Mouse (Mus musculus): ENCODE data around the gene Tbx3. TPM values are rescaled to one million over a fixed set of nuclear protein-coding genes. Genes with fewer than 3 reads are reported as not detected.
A peak's percentile ranks its signal among the peaks of the same experiment; 100 is the strongest.

Tbx3 gene
- polyA plus RNA-seq (2015; fragmentation: Nextera tagmentation; extraction: Ambion mirVana), result 15.8 and 16.5 TPM in 2 replicates

DNA sequence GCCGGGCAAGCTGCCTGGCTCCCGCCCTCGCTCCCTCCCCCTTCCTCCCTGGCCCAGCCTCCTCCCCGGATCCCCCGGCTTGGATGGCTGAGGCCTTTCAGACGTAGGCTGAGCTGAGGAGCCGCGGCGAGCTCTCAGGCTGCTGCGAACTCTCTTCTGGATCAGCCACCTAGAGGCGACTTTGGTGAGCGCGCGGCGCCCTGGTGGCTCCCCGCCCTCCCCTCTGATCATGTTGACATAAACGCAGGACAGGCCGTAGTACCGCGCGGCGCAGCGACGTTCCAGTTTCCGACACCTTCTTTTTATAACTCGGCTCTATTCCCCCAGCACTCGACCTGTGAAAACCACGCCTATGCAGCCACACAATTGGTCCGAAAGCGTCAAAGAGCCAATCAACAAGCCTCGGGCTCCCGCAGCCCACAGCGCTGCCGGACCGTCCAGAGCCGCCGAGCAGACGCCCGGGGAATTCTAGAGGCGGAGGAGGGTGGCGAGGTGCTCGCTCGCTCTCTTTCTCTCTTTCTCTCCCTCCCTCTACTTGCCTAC is at the start of gene Tbx3:
Gene Tbx3 (plus strand): TSS at position 104 of the 543 bp plus-strand sequence.
- Histone ChIP-seq H3K4me3 (replicated peaks; ENCODE audit: low read length) (peak within 1 kb of the TSS; percentile 58), H3K27ac (ENCODE audit: low read length) (peak within 1 kb of the TSS; percentile 94), H3K9me3 (replicated peaks; ENCODE audit: control insufficient read depth, low read length) (no peaks in the 10 kb centered on the region), H3K9ac (ENCODE audit: low read length) (peak within 1 kb of the TSS; percentile 76), H3K27me3 (ENCODE audit: control insufficient read depth, insufficient read depth, low read length) (peaks cover 58% of the 10 kb centered on the region), H3K36me3 (ENCODE audit: control insufficient read depth, insufficient read depth, low read length) (no peaks in the 10 kb centered on the region), H3K4me2 (ENCODE audit: low read depth, low read length) (peak within 1 kb of the TSS; percentile 88), H3K4me1 (ENCODE audit: control insufficient read depth, insufficient read depth, low read length) (peaks cover 10% of the 10 kb centered on the region)
- ATAC-seq (ENCODE audit: insufficient read depth, low FRiP score), result peak; percentile 96
- WGBS, result under 1% methylated on average over 42 of the region's 43 CpGs

DNA sequence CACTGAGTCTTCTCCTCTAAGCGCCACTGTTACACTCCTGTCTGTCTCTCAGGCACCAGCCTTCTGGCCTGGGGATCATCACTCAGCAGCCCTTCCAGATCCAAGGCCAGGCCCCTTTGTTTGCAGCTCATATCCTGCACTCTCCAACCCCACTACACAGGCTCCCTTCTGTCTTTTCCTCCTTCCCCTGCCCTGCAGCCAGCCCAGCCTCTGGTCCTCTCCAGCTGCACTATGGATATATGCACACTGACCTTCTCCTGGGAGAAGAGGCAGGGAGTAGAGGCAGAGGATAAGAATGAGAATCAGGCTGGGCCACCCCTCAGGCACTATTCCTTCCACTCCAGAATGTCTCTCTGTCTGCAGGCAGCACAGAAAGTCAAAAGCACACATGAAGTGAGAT is 48.4 kb upstream of the Tbx3 start:
- Histone ChIP-seq H3K36me3 (ENCODE audit: control insufficient read depth, insufficient read depth, low read length) (no peaks in the 10 kb centered on the region), H3K4me3 (replicated peaks; ENCODE audit: low read length) (no peak overlapping the region), H3K4me1 (ENCODE audit: control insufficient read depth, insufficient read depth, low read length) (peaks cover 12% of the 10 kb centered on the region), H3K9me3 (replicated peaks; ENCODE audit: control insufficient read depth, low read length) (no peaks in the 10 kb centered on the region), H3K4me2 (ENCODE audit: low read depth, low read length) (no peak overlapping the region), H3K27ac (ENCODE audit: low read length) (no peak overlapping the region), H3K9ac (ENCODE audit: low read length) (no peak overlapping the region), H3K27me3 (ENCODE audit: control insufficient read depth, insufficient read depth, low read length) (peaks cover 13% of the 10 kb centered on the region)
- 50% methylated on average over 1 of the region's 1 CpGs for WGBS
- ATAC-seq (ENCODE audit: insufficient read depth, low FRiP score), result no peak

DNA sequence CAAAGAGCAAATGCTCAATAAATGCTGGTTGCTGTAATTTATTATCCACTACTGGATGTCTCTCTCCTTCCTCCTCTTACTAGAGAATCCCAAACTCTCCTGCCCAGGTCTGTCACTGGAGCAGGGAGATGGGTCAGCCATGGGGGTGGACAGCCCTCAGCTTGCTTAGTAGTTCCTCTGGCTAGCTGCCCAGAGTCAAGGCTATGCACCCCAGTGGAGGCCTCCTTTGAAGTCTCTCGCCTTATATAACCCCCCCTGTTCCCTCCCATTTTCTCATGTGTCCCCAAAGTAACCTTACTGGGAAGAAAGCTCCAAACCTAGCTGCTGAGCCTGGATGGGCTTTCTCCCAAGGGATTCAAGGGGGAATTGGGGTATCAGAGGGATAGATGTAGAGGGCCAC is 45.9 kb upstream of the Tbx3 start:
- 24% methylated on average over 1 of the region's 1 CpGs for WGBS
- no peak for ATAC-seq (ENCODE audit: insufficient read depth, low FRiP score)
- no peak overlapping the region for H3K4me2 ChIP-seq (ENCODE audit: low read depth, low read length)
- no peaks in the 10 kb centered on the region for H3K9me3 ChIP-seq (replicated peaks; ENCODE audit: control insufficient read depth, low read length)
- no peak overlapping the region for H3K27ac ChIP-seq (ENCODE audit: low read length)
- no peak overlapping the region for H3K4me3 ChIP-seq (replicated peaks; ENCODE audit: low read length)
- H3K36me3 ChIP-seq (ENCODE audit: control insufficient read depth, insufficient read depth, low read length), result no peaks in the 10 kb centered on the region
- H3K4me1 ChIP-seq (ENCODE audit: control insufficient read depth, insufficient read depth, low read length), result peaks cover 14% of the 10 kb centered on the region
- no peak overlapping the region for H3K9ac ChIP-seq (ENCODE audit: low read length)
- peaks cover 25% of the 10 kb centered on the region for H3K27me3 ChIP-seq (ENCODE audit: control insufficient read depth, insufficient read depth, low read length)

DNA sequence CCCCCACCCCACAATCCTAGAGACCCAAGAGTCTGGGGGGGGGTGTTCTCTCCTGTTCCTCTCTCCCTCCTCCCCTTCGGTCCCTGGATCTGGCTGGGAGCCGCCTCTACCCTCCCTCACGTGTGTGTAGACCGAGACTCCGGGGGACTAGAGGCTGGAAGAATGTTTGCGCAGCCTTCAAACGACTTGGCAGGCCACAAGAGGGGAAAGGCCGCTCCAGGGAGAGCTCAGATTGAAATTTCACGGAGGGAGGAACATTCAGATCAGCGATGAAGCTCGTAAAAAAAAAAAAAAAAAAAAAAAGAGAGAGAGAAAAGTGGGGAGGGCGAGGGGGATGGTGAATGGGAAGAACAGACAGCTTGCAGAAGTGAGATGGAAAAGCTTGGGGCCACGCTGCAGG is 44.9 kb upstream of the Tbx3 start:
- Histone ChIP-seq H3K27ac (ENCODE audit: low read length) (no peak overlapping the region), H3K4me3 (replicated peaks; ENCODE audit: low read length) (no peak overlapping the region), H3K4me2 (ENCODE audit: low read depth, low read length) (no peak overlapping the region), H3K4me1 (ENCODE audit: control insufficient read depth, insufficient read depth, low read length) (peaks cover 9% of the 10 kb centered on the region), H3K27me3 (ENCODE audit: control insufficient read depth, insufficient read depth, low read length) (peaks cover 25% of the 10 kb centered on the region), H3K36me3 (ENCODE audit: control insufficient read depth, insufficient read depth, low read length) (no peaks in the 10 kb centered on the region), H3K9me3 (replicated peaks; ENCODE audit: control insufficient read depth, low read length) (no peaks in the 10 kb centered on the region), H3K9ac (ENCODE audit: low read length) (no peak overlapping the region; the same call in 1 of the 2 replicates)
- WGBS, result 7% methylated on average over 13 of the region's 13 CpGs
- ATAC-seq (ENCODE audit: insufficient read depth, low FRiP score), result no peak

DNA sequence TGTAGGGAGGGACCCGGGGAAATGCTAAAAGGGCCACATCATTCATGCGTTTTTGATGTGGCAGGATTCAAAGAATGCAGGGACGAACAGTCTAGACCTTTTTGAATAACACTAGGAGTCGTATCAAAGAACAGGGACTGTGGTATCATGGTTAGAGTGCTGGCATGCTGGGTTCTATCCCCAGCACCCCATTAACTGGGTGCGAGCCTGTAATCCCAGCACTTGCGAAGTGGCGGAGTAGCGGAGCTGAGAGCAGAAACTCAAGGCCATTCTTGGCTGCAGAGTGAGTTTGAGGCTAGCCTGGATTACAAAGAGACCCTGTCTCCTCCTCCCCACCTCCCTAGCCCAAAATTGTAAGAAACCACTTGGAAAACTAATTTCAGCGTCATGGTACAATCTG is 44.3 kb upstream of the Tbx3 start:
- no peak overlapping the region for H3K9ac ChIP-seq (ENCODE audit: low read length)
- no peak for ATAC-seq (ENCODE audit: insufficient read depth, low FRiP score)
- H3K4me2 ChIP-seq (ENCODE audit: low read depth, low read length), result no peak overlapping the region
- H3K4me3 ChIP-seq (replicated peaks; ENCODE audit: low read length), result no peak overlapping the region
- H3K9me3 ChIP-seq (replicated peaks; ENCODE audit: control insufficient read depth, low read length), result no peaks in the 10 kb centered on the region
- H3K4me1 ChIP-seq (ENCODE audit: control insufficient read depth, insufficient read depth, low read length), result peaks cover 9% of the 10 kb centered on the region
- 45% methylated on average over 9 of the region's 9 CpGs for WGBS
- H3K36me3 ChIP-seq (ENCODE audit: control insufficient read depth, insufficient read depth, low read length), result no peaks in the 10 kb centered on the region
- H3K27me3 ChIP-seq (ENCODE audit: control insufficient read depth, insufficient read depth, low read length), result peaks cover 25% of the 10 kb centered on the region
- H3K27ac ChIP-seq (ENCODE audit: low read length), result no peak overlapping the region

DNA sequence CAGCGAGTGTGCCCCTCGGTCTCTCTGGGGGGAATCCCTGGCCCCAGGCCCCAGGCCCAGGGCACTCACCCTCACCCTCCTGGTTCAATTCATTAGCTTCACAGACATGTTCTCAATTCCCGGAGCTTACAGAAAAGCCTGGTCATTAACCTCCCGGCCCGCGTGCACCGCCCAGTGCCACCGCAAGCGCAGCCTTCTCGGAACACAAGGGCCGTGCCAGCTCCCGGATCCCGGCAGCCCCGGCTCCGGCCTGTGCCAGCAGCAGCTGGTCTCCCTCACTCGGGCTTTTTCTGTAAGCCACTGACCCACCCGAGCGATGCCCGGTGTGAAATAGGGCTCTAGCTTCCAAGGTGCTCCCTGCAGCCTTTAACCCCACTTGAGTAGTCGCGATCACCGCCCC is 43.8 kb upstream of the Tbx3 start:
- no peak for ATAC-seq (ENCODE audit: insufficient read depth, low FRiP score)
- WGBS, result 16% methylated on average over 22 of the region's 22 CpGs
- Histone ChIP-seq H3K4me3 (replicated peaks; ENCODE audit: low read length) (peak overlapping the region; percentile 27), H3K4me1 (ENCODE audit: control insufficient read depth, insufficient read depth, low read length) (peaks cover 9% of the 10 kb centered on the region), H3K27ac (ENCODE audit: low read length) (no peak overlapping the region), H3K4me2 (ENCODE audit: low read depth, low read length) (peak overlapping the region; percentile 46), H3K9ac (ENCODE audit: low read length) (0 out of 2 replicates have a peak overlapping the region, but pooled peaks have one; percentile 39), H3K36me3 (ENCODE audit: control insufficient read depth, insufficient read depth, low read length) (no peaks in the 10 kb centered on the region), H3K27me3 (ENCODE audit: control insufficient read depth, insufficient read depth, low read length) (peaks cover 25% of the 10 kb centered on the region), H3K9me3 (replicated peaks; ENCODE audit: control insufficient read depth, low read length) (no peaks in the 10 kb centered on the region)

DNA sequence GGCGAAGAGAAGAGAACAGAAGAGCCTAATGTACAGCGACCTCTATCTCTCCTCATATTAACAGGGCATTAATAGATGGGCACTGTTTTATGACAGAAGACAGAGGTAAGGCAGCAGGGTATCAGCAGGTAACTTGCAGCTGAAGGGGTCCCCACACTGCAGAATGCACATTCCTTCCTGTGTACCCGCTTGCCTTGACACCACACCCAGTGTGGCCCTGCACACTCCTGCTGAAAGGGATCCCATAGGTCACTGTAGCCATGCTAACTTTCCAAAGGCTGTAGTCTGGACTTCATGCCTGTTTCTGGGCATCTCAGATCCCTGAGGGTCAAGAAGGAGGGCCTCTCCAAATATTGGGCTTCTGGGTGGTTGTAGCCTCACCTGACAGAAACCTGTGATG is 42.4 kb upstream of the Tbx3 start:
- H3K4me2 ChIP-seq (ENCODE audit: low read depth, low read length), result no peak overlapping the region
- no peaks in the 10 kb centered on the region for H3K36me3 ChIP-seq (ENCODE audit: control insufficient read depth, insufficient read depth, low read length)
- H3K9ac ChIP-seq (ENCODE audit: low read length), result no peak overlapping the region
- no peaks in the 10 kb centered on the region for H3K9me3 ChIP-seq (replicated peaks; ENCODE audit: control insufficient read depth, low read length)
- H3K27ac ChIP-seq (ENCODE audit: low read length), result no peak overlapping the region
- 82% methylated on average over 3 of the region's 3 CpGs for WGBS
- peaks cover 25% of the 10 kb centered on the region for H3K27me3 ChIP-seq (ENCODE audit: control insufficient read depth, insufficient read depth, low read length)
- no peak for ATAC-seq (ENCODE audit: insufficient read depth, low FRiP score)
- H3K4me1 ChIP-seq (ENCODE audit: control insufficient read depth, insufficient read depth, low read length), result peaks cover 9% of the 10 kb centered on the region
- H3K4me3 ChIP-seq (replicated peaks; ENCODE audit: low read length), result no peak overlapping the region

DNA sequence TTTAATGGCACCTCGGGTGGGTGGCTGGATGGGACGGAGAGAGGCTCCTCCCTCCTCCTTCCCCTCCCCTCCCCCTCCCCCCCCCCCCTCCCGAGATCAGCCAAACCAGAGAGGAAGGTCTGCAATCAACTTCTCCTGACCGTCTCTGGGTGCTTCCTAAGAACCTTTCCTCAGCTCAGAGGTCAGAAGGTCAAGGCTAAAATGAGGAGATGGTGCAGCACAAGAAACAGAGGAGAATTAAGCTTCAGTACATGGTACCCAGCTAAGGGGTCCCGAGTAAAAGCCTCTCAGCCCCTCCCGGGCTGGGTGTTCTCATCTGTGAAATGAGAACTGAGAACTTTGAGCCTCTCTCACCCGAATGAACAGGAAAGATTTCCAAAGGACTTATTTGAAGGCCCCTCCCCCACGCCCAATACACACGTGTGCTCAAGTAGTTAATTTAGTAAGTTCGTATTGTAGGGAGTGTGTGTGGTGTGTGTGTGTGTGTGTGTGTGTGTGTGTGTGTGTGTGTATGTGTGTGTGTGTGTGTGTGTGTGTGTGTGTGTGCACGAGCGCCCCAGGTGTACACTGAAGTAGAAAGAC is 41.6 kb upstream of the Tbx3 start:
- H3K9ac ChIP-seq (ENCODE audit: low read length), result no peak overlapping the region
- no peak overlapping the region for H3K4me3 ChIP-seq (replicated peaks; ENCODE audit: low read length)
- H3K9me3 ChIP-seq (replicated peaks; ENCODE audit: control insufficient read depth, low read length), result no peaks in the 10 kb centered on the region
- ATAC-seq (ENCODE audit: insufficient read depth, low FRiP score), result no peak
- peaks cover 25% of the 10 kb centered on the region for H3K27me3 ChIP-seq (ENCODE audit: control insufficient read depth, insufficient read depth, low read length)
- no peak overlapping the region for H3K4me2 ChIP-seq (ENCODE audit: low read depth, low read length)
- no peak overlapping the region for H3K27ac ChIP-seq (ENCODE audit: low read length)
- peaks cover 9% of the 10 kb centered on the region for H3K4me1 ChIP-seq (ENCODE audit: control insufficient read depth, insufficient read depth, low read length)
- no peaks in the 10 kb centered on the region for H3K36me3 ChIP-seq (ENCODE audit: control insufficient read depth, insufficient read depth, low read length)
- WGBS, result 39% methylated on average over 12 of the region's 12 CpGs

DNA sequence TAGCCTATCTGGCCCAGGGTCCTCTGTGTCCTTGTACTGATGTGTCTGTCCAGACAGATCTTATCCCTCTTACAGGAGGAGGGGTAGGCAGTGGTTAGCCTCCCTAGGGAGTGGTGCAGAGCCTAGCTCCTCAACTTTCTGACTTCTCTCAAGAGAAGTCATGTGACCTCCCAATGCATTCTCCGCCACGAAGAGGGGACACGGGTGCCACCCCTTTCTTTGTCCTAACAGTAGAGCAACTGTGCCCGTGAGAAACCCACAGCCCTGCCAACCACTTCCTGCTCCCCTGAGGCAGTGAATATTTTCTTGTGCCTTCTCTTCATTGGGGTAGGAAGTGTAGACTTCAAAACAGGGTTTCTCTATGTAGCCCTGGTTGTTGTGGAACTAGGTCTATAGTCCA is 36.9 kb upstream of the Tbx3 start:
- Histone ChIP-seq H3K4me1 (ENCODE audit: control insufficient read depth, insufficient read depth, low read length) (no peaks in the 10 kb centered on the region), H3K27ac (ENCODE audit: low read length) (no peak overlapping the region), H3K9ac (ENCODE audit: low read length) (no peak overlapping the region), H3K9me3 (replicated peaks; ENCODE audit: control insufficient read depth, low read length) (no peaks in the 10 kb centered on the region), H3K4me3 (replicated peaks; ENCODE audit: low read length) (no peak overlapping the region), H3K27me3 (ENCODE audit: control insufficient read depth, insufficient read depth, low read length) (no peaks in the 10 kb centered on the region), H3K4me2 (ENCODE audit: low read depth, low read length) (no peak overlapping the region), H3K36me3 (ENCODE audit: control insufficient read depth, insufficient read depth, low read length) (no peaks in the 10 kb centered on the region)
- 81% methylated on average over 4 of the region's 4 CpGs for WGBS
- no peak for ATAC-seq (ENCODE audit: insufficient read depth, low FRiP score)

All from stomach, embryonic 16.5 days (tissue).